Mouse (Mus musculus) MEL (cell line): ENCODE results near the gene Eftud2.

ENCODE experiments used
- ETS1 ChIP-seq: IDR thresholded peaks from 2 replicates; pipeline ENCODE4 v1.6.1; 2012; ENCODE audit warnings: low read depth, mild to moderate bottlenecking, inconsistent platforms, low read length, improper control_type of control experiment, moderate library complexity
- HCFC1 ChIP-seq: IDR thresholded peaks from 2 replicates; pipeline ENCODE4 v1.6.1; 2012; ENCODE audit warnings: low read depth, mild to moderate bottlenecking, inconsistent platforms, low read length, improper control_type of control experiment, moderate library complexity
- KAT2A ChIP-seq: conservative IDR thresholded peaks from 2 replicates; pipeline ENCODE4 v1.6.1; 2012; ENCODE audit warnings: low read depth, low read length, improper control_type of control experiment, inconsistent platforms
- MAZ ChIP-seq: IDR thresholded peaks from 2 replicates; pipeline ENCODE4 v1.6.1; 2012; ENCODE audit warnings: low read depth, mild to moderate bottlenecking, inconsistent platforms, low read length, improper control_type of control experiment
- MYC ChIP-seq: IDR thresholded peaks from 2 replicates; pipeline ENCODE4 v1.6.1; 2011; ENCODE audit warnings: low read depth, mild to moderate bottlenecking, low read length, improper control_type of control experiment, moderate library complexity
- NRF1 ChIP-seq: IDR thresholded peaks from 2 replicates; pipeline ENCODE4 v1.6.1; 2014; ENCODE audit warnings: low read depth, mild to moderate bottlenecking, inconsistent platforms, low read length, improper control_type of control experiment, moderate library complexity; ENCODE audit not compliant: poor library complexity, insufficient read depth, severe bottlenecking
- SMC3 ChIP-seq: IDR thresholded peaks from 2 replicates; pipeline ENCODE4 v1.6.1; 2011; ENCODE audit warnings: low read depth, low read length, improper control_type of control experiment
- USF1 ChIP-seq: IDR thresholded peaks from 2 replicates; pipeline ENCODE4 v1.6.1; 2014; ENCODE audit warnings: low read depth, mild to moderate bottlenecking, inconsistent platforms, low read length, improper control_type of control experiment, moderate library complexity

- TF ChIP-seq USF1 (no peak), SMC3 (no peak; the same call in 1 of the 2 replicates), MAZ (no peak), HCFC1 (no peak), NRF1 (no peak), ETS1 (peak; percentile 75), KAT2A (no peak), MYC (no peak)
Observed at GRCm38 (mm10) chr11:102884616-102885219, 3.9 kb upstream of the Eftud2 start, which contains the start of gene Fam187a.
